Mouse (Mus musculus): ENCODE measurements at regions not wholly inside any gene's neighbourhood (a gene's known extent, or its start where the extent isn't known, plus 50 kb on each side); places are given as distances from the start of the nearest gene placed in this dataset.
A peak's percentile ranks its signal among the peaks of the same experiment; 100 is the strongest.

DNA sequence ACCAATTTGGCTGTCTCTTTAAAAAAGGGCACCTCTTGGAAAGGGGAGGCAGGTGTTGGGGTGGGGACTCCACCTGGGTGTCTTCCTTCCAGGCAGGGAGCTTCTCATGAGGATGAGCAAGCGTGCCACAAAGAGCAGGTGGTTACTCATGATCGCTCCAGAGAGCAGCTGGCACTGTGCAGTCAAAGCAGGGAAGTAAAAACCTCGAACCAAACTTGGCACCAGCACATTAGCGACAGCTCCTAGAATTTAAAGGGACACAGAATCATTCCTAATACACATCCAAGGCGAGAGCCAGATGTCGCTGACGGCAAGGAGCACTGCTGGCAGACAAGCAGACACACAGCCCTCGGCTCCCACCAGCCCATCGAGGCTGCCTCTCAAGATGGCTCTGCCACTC lies 70.4 kb downstream of the Irx5 start:
- Histone ChIP-seq H3K9me3 (no peaks in the 10 kb centered on the region), H3K4me3 (no peak overlapping the region), H3K4me2 (no peak overlapping the region), H3K27me3 (no peaks in the 10 kb centered on the region; the same call in 1 of the 2 replicates), H3K36me3 (no peaks in the 10 kb centered on the region), H3K9ac (no peak overlapping the region), H3K27ac (no peak overlapping the region), H3K4me1 (replicated peaks) (no peaks in the 10 kb centered on the region)
- WGBS = 65% methylated on average over 9 of the region's 9 CpGs
- ATAC-seq (ENCODE audit: low FRiP score) = no peak

DNA sequence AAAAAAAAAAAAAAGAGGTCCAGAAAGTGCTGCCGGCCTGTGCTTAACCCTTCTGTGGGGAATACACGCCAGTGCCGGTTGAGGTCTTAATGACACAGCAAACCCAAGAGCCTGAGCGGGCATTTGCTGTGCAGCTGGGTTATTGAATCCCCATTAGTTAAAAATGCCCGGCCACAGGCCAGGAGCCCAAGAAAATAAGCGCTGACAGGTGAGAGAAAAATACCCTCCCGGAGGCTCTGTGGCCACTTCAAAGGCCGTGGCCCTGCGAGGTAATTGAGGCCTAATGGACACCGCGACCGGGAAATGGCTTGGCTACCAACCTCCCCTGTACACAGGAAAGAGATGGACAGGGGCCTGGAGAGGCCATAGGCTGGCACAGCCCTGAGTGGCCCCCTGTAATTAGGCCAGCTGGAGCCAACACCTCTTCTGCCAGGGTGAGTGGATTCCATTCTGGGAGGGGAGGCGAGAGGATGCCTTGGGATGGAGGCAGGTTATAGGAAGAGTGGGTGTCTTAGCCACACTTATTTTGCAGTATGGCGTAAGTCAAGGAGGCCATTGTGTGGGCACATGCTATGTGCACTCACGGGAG lies 79.7 kb downstream of the Irx5 start:
- no peaks in the 10 kb centered on the region for H3K9me3 ChIP-seq
- 72% methylated on average over 15 of the region's 15 CpGs for WGBS
- H3K4me1 ChIP-seq (replicated peaks) = peaks cover 14% of the 10 kb centered on the region
- ATAC-seq (ENCODE audit: low FRiP score) = no peak
- no peak overlapping the region for H3K4me2 ChIP-seq
- H3K9ac ChIP-seq = no peak overlapping the region
- peaks cover 15% of the 10 kb centered on the region for H3K27me3 ChIP-seq
- no peak overlapping the region for H3K4me3 ChIP-seq
- no peak overlapping the region for H3K27ac ChIP-seq
- H3K36me3 ChIP-seq = no peaks in the 10 kb centered on the region

- Histone ChIP-seq H3K27me3 (peaks cover 15% of the 10 kb centered on the region), H3K9ac (no peak overlapping the region), H3K4me2 (no peak overlapping the region), H3K4me1 (replicated peaks) (peaks cover 18% of the 10 kb centered on the region), H3K4me3 (no peak overlapping the region), H3K27ac (no peak overlapping the region), H3K36me3 (no peaks in the 10 kb centered on the region), H3K9me3 (no peaks in the 10 kb centered on the region)
- WGBS = 43% methylated on average over 9 of the region's 9 CpGs
- ATAC-seq (ENCODE audit: low FRiP score) = no peak
Measured at GRCm38 (mm10) chr8:92438294-92438693, 80.9 kb downstream of the Irx5 start.

DNA sequence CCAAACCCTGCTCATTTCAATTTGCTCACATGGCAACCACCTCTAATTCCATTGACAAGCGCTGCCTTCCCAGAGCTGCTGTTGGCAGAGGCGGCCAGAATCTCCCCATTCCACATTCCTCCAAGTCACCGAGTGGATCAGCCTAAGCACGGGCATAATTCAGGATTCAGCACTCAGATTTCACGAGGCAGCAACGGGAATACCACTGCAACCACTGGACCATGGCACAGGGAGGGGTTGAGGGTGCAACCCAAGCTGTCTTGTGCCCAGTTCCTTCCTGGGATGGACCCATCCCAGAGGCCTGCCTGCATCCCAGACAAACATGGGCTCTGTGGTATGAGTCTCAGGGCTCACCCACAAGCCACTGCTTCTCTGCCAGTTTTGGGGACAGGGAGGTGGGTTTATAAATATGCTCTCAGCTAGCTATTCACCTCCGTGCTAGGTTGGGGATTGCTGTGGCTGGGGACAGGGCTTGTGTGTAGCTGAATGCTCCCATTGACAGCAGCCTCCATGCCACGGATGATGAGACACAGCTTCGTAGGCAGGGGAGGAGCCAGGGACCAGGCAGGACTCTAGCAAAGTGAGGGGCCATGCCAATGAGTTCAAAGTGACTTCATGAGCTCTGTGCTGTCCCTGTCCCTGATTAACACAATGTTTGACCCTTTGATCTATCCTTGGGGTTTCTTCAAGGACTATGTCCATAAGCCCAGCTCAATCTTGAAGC lies 82.5 kb downstream of the Irx5 start:
- H3K27ac ChIP-seq = no peak overlapping the region
- peaks cover 15% of the 10 kb centered on the region for H3K27me3 ChIP-seq
- H3K4me1 ChIP-seq (replicated peaks) = peaks cover 18% of the 10 kb centered on the region
- WGBS = 53% methylated on average over 9 of the region's 9 CpGs
- H3K4me2 ChIP-seq = no peak overlapping the region
- no peaks in the 10 kb centered on the region for H3K9me3 ChIP-seq
- H3K4me3 ChIP-seq = no peak overlapping the region
- no peaks in the 10 kb centered on the region for H3K36me3 ChIP-seq
- ATAC-seq (ENCODE audit: low FRiP score) = no peak; the same call in 1 of the 2 replicates
- no peak overlapping the region for H3K9ac ChIP-seq

GRCm38 (mm10) chr8:92442086-92442485 lies 84.7 kb downstream of the Irx5 start:
- H3K36me3 ChIP-seq = no peaks in the 10 kb centered on the region
- no peak overlapping the region for H3K9ac ChIP-seq
- ATAC-seq (ENCODE audit: low FRiP score) = no peak
- H3K9me3 ChIP-seq = no peaks in the 10 kb centered on the region
- H3K27me3 ChIP-seq = peaks cover 26% of the 10 kb centered on the region
- peaks cover 18% of the 10 kb centered on the region for H3K4me1 ChIP-seq (replicated peaks)
- H3K4me3 ChIP-seq = no peak overlapping the region
- no peak overlapping the region for H3K4me2 ChIP-seq
- 41% methylated on average over 6 of the region's 6 CpGs for WGBS
- H3K27ac ChIP-seq = no peak overlapping the region

- H3K36me3 ChIP-seq = no peaks in the 10 kb centered on the region
- peaks cover 13% of the 10 kb centered on the region for H3K4me1 ChIP-seq (replicated peaks)
- no peak overlapping the region for H3K27ac ChIP-seq
- WGBS = 85% methylated on average over 5 of the region's 5 CpGs
- ATAC-seq (ENCODE audit: low FRiP score) = no peak
- H3K9ac ChIP-seq = no peak overlapping the region
- H3K27me3 ChIP-seq = peaks cover 62% of the 10 kb centered on the region
- no peak overlapping the region for H3K4me2 ChIP-seq
- peaks cover 4% of the 10 kb centered on the region; the same call in 1 of the 2 replicates for H3K9me3 ChIP-seq
- no peak overlapping the region for H3K4me3 ChIP-seq
Measured at GRCm38 (mm10) chr8:92459291-92459690, 101.9 kb downstream of the Irx5 start.

- Histone ChIP-seq H3K9ac (peak overlapping the region; percentile 81), H3K4me2 (peak overlapping the region; percentile 81), H3K4me1 (replicated peaks) (peaks cover 13% of the 10 kb centered on the region), H3K9me3 (peaks cover 7% of the 10 kb centered on the region; the same call in 1 of the 2 replicates), H3K36me3 (no peaks in the 10 kb centered on the region), H3K27me3 (peaks cover 71% of the 10 kb centered on the region), H3K4me3 (peak overlapping the region; percentile 65), H3K27ac (peak overlapping the region; percentile 81)
- under 1% methylated on average over 93 of the region's 93 CpGs for WGBS
- ATAC-seq (ENCODE audit: low FRiP score) = peak; percentile 91
Measured at GRCm38 (mm10) chr8:92460129-92460953, 102.9 kb downstream of the Irx5 start.

DNA sequence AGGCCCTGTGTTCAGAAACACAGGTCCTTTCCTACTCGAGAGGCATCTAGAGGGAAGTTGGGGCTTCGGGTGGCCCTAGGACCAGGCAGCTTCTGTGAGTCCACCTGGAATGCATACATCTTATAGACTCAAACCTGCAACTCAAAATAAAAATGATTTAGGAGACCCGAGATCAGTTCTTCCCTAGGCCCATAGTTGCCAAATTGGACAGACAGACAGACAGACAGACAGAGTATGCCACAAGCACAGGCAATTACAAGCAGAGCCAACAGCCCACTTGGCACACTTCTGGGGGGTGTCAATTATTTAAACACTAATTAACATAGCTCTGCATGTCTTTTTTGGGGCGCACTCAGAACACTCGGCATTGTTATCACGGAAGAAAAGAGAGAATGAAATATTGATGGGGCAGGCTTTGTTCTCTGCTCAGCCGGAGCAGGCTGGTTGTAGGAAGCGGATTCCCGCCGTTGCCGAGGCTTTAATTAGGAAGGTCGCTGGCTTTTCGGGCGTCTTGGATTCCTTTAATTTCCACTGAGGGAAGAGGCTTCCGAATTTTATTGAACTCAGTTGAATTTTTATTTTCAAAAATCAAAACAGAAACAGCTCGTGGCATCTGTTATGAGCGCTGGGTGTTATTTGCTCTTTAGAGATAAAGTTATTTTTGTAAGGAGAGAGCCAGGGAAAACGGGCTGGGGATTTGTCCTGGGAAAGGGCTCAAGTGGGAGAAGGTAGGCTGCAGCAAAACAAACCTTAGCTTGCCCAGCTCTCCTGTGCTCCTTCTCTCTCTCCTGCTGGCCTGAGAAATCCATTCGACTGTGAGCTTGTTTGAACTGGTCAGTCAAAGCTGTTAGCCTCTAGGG lies 111.9 kb downstream of the Irx5 start:
- Histone ChIP-seq H3K4me3 (no peak overlapping the region), H3K4me1 (replicated peaks) (peaks cover 19% of the 10 kb centered on the region), H3K9ac (peak overlapping the region; percentile 46), H3K36me3 (no peaks in the 10 kb centered on the region), H3K9me3 (0 out of 2 replicates have a peak, but pooled peaks cover 3% of the 10 kb centered on the region), H3K27me3 (peaks cover 50% of the 10 kb centered on the region), H3K4me2 (peak overlapping the region; percentile 4; the same call in 1 of the 2 replicates), H3K27ac (no peak overlapping the region)
- WGBS = 23% methylated on average over 19 of the region's 19 CpGs
- ATAC-seq (ENCODE audit: low FRiP score) = no peak

- WGBS = 51% methylated on average over 7 of the region's 7 CpGs
- no peak for ATAC-seq (ENCODE audit: low FRiP score)
- Histone ChIP-seq H3K4me1 (replicated peaks) (peaks cover 19% of the 10 kb centered on the region), H3K9ac (no peak overlapping the region), H3K36me3 (no peaks in the 10 kb centered on the region), H3K27me3 (peaks cover 36% of the 10 kb centered on the region), H3K27ac (no peak overlapping the region; the same call in 1 of the 2 replicates), H3K9me3 (no peaks in the 10 kb centered on the region), H3K4me3 (no peak overlapping the region), H3K4me2 (no peak overlapping the region)
Measured at GRCm38 (mm10) chr8:92472257-92472656, 114.8 kb downstream of the Irx5 start.

DNA sequence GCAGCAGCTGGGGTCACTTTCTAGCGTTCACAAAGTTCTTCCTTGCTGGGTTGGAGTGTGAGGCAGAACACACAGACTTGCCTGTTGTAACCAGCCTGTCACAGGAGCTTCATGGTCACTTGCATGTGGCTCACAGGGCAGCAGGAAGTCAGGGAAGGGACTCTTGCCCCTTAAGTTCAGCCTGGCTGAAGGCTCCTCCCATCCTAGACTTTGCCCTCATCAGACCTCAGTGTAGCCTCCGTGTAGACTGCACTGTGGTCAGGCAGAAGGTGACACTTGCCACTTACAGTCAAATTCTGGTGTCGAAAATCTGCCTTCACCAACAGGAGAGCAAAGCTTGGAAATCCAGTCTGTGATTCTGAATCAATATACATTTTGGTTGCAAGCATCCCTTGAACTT lies 115.4 kb downstream of the Irx5 start:
- Histone ChIP-seq H3K4me3 (no peak overlapping the region), H3K27me3 (peaks cover 31% of the 10 kb centered on the region), H3K4me1 (replicated peaks) (peaks cover 19% of the 10 kb centered on the region), H3K36me3 (no peaks in the 10 kb centered on the region), H3K27ac (no peak overlapping the region), H3K9me3 (no peaks in the 10 kb centered on the region), H3K4me2 (no peak overlapping the region), H3K9ac (no peak overlapping the region)
- 74% methylated on average over 3 of the region's 3 CpGs for WGBS
- no peak for ATAC-seq (ENCODE audit: low FRiP score)

GRCm38 (mm10) chr8:92482393-92482792 lies 125.0 kb downstream of the Irx5 start:
- no peak for ATAC-seq (ENCODE audit: low FRiP score)
- Histone ChIP-seq H3K9ac (no peak overlapping the region), H3K9me3 (no peaks in the 10 kb centered on the region), H3K27ac (no peak overlapping the region), H3K4me1 (replicated peaks) (peaks cover 6% of the 10 kb centered on the region; the same call in 1 of the 2 replicates), H3K4me2 (no peak overlapping the region), H3K27me3 (peaks cover 14% of the 10 kb centered on the region), H3K36me3 (no peaks in the 10 kb centered on the region), H3K4me3 (no peak overlapping the region)
- WGBS = 72% methylated on average over 5 of the region's 5 CpGs
